Mouse (Mus musculus): ENCODE data around the gene Creb5. TPM values are rescaled to one million over a fixed set of nuclear protein-coding genes. Genes with fewer than 3 reads are reported as not detected.

Gene Creb5
- polyA plus RNA-seq (2017; shearing (Covaris generic)): 0.10 TPM

GRCm38 (mm10) chr6:53287038-53287561 is at the start of gene Creb5:
Creb5 (plus strand) TSS chr6:53287270.

Other genes with a start within 250 kb of the Creb5 start
- 13.7 TPM for gene Jazf1, start 218.6 kb upstream of the Creb5 start, polyA plus RNA-seq (2017; shearing (Covaris generic))

All from inflammation-experienced regulatory T-cells, adult 16 weeks (primary cell).